Comparison of ENCODE assay signal across 10 mouse cellular contexts in the genomic region with DNA sequence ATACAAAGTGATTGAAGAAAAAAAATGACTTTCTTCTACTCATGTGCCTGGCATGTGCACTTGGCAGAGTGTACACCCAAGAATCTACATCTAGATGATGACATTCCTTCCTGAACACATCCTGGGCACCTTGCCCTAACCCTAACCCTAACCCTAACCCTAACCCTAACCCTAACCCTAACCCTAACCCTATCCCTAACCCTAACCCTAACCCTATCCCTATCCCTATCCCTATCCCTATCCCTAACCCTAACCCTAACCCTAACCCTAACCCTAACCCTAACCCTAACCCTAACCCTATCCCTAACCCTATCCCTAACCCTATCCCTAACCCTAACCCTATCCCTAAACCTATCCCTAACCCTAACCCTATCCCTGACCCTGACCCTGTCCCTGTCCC. TPM values are rescaled to one million over a fixed set of nuclear protein-coding genes. Genes with fewer than 3 reads are reported as not detected.
DNase-seq lines count a peak whose midpoint lies in the region; ATAC-seq and TF ChIP-seq lines count a peak whose summit lies in the region.
"Not testable (repeated sequence)": the region's sequence is repeated elsewhere in the genome, so short reads cannot be mapped to it uniquely, and the experiment has no call there.
"Had no signal": no experiment of that assay in that cellular context is flagged by ENCODE, and none has a peak within 500 bp of the region (broad histone marks: within the 10 kb centered on the region; RNA-seq: fewer than 3 reads in every experiment).

No protein-coding gene starts in this region.

- DNase-seq in ES-E14 (ENCODE audit: low read depth, low spot score) = not testable (repeated sequence)
- peak; percentile 88 for DNase-seq in embryo, embryonic 10 days (ENCODE audit: low spot score)
- peak; percentile 94 for DNase-seq in intestine, embryonic 14.5 days (ENCODE audit: low spot score)
- DNase-seq in limb, embryonic 14.5 days (ENCODE audit: low spot score) = peak; percentile 26
- DNase-seq in lung, embryonic 14.5 days = peak; percentile 84

- ATAC-seq in intestine, embryonic 14.5 days (replicated peaks; ENCODE audit: low FRiP score, low TSS enrichment, low read depth); limb, embryonic 14.5 days (ENCODE audit: low FRiP score, low read depth); lung, embryonic 14.5 days (ENCODE audit: insufficient read depth): not testable (repeated sequence)
- ATAC-seq in neutrophil, adult 5-6 weeks (ENCODE audit: extremely low read depth, insufficient number of reproducible peaks, low FRiP score, poor library complexity, severe bottlenecking) = peak; percentile 62

- H3K27ac ChIP-seq in ES-E14 (ENCODE audit: insufficient read depth, low read depth, low read length, poor library complexity, severe bottlenecking) = peak overlapping the region; percentile 78; the same call in 1 of the 2 replicates
- not testable (repeated sequence) for H3K27ac ChIP-seq in embryonic fibroblast, embryonic 13.5 days (ENCODE audit: insufficient read depth, low read length); intestine, embryonic 14.5 days (ENCODE audit: low read depth); limb, embryonic 14.5 days (replicated peaks; ENCODE audit: low read depth, low read length); lung, embryonic 14.5 days (ENCODE audit: low read depth)

- H3K9me3 ChIP-seq in ES-E14 (ENCODE audit: control insufficient read depth, insufficient read depth, low read depth, low read length); intestine, embryonic 14.5 days (ENCODE audit: control insufficient read depth, low read length); limb, embryonic 14.5 days (ENCODE audit: control insufficient read depth, low read length); lung, embryonic 14.5 days (ENCODE audit: low read depth, low read length): not testable (repeated sequence)

- H3K27me3 ChIP-seq in intestine, embryonic 14.5 days (replicated peaks; ENCODE audit: control insufficient read depth, insufficient read depth, low read length); limb, embryonic 14.5 days (ENCODE audit: control insufficient read depth, insufficient read depth, low read length); lung, embryonic 14.5 days (ENCODE audit: insufficient read depth, low read length): not testable (repeated sequence)

- in situ Hi-C loops in ES-E14 (cut with MboI; ENCODE audit: low sequenced_read_pairs in 2 of 2, unreplicated experiment in 2 of 2) = not testable (repeated sequence)

- not testable (repeated sequence) for H3K36me3 ChIP-seq in ES-E14 (ENCODE audit: control insufficient read depth, insufficient read depth, low read length, poor library complexity, severe bottlenecking); intestine, embryonic 14.5 days (ENCODE audit: control insufficient read depth, insufficient read depth, low read length); limb, embryonic 14.5 days (ENCODE audit: control insufficient read depth, insufficient read depth, low read length); lung, embryonic 14.5 days (ENCODE audit: insufficient read depth)

- TF ChIP-seq POLR2A in embryonic fibroblast, embryonic 13.5 days (IDR thresholded peaks at IDR 0.05; ENCODE audit: low read depth, low read length); limb, embryonic 14.5 days (IDR thresholded peaks at IDR 0.05; ENCODE audit: borderline replicate concordance, extremely low read depth, insufficient read depth, insufficient read length): not testable (repeated sequence)

- peak; percentile 42; the same call in 1 of the 2 replicates for TF ChIP-seq CTCF in embryonic fibroblast, embryonic 13.5 days (IDR thresholded peaks at IDR 0.05; ENCODE audit: borderline replicate concordance, insufficient read depth, low read length)
- not testable (repeated sequence) for TF ChIP-seq CTCF in lung, embryonic 14.5 days (IDR thresholded peaks at IDR 0.05; ENCODE audit: low read depth)

- 0 out of 2 replicates have a peak overlapping the region, but pooled peaks have one; percentile 59 for H3K9ac ChIP-seq in ES-E14 (ENCODE audit: insufficient read depth, low read depth, low read length, poor library complexity, severe bottlenecking)
- not testable (repeated sequence) for H3K9ac ChIP-seq in intestine, embryonic 14.5 days (ENCODE audit: low read length); limb, embryonic 14.5 days (ENCODE audit: low read depth, low read length, severe bottlenecking); lung, embryonic 14.5 days

- H3K4me3 ChIP-seq in ES-E14 (ENCODE audit: insufficient read depth in 1 of 2, low read depth in 1 of 2, low read length in 2 of 2, poor library complexity in 1 of 2, severe bottlenecking in 1 of 2); embryonic fibroblast, embryonic 13.5 days (ENCODE audit: insufficient read depth, low read length); intestine, embryonic 14.5 days (ENCODE audit: low read depth, low read length); limb, embryonic 14.5 days (replicated peaks; ENCODE audit: low read length); lung, embryonic 14.5 days (ENCODE audit: low read depth, low read length): not testable (repeated sequence)

- not testable (repeated sequence) for H3K4me2 ChIP-seq in intestine, embryonic 14.5 days (ENCODE audit: low read length); limb, embryonic 14.5 days (replicated peaks; ENCODE audit: low read depth, low read length, severe bottlenecking); lung, embryonic 14.5 days

- not testable (repeated sequence) for H3K4me1 ChIP-seq in ES-E14 (ENCODE audit: control insufficient read depth in 2 of 2, insufficient read depth in 2 of 2, low read length in 2 of 2, poor library complexity in 1 of 2); embryonic fibroblast, embryonic 13.5 days (ENCODE audit: control insufficient read depth, insufficient read depth, low read length); intestine, embryonic 14.5 days (replicated peaks; ENCODE audit: control insufficient read depth, insufficient read depth, low read length); limb, embryonic 14.5 days (ENCODE audit: control insufficient read depth, insufficient read depth, low read length); lung, embryonic 14.5 days (ENCODE audit: insufficient read depth)

RNA-seq across cellular contexts. Expression of a gene that starts 44.2 kb away (rescaled TPM):
- 112 and 116 TPM in 2 replicates for total RNA-seq in ES-E14 (2012; rRNA removed)
- polyA plus RNA-seq in embryonic fibroblast, embryonic 13.5 days (2011; ENCODE audit: insufficient read length, low read depth, missing spikeins) = 1.3 and 2.5 TPM in 2 replicates
- polyA plus RNA-seq in intestine, embryonic 14.5 days (2014; fragmentation: Nextera tagmentation; extraction: Ambion mirVana) = 6.8 and 8.9 TPM in 2 replicates
- 4.0 and 6.9 TPM in 2 replicates for polyA plus RNA-seq in limb, embryonic 14.5 days (2012; rRNA removed)
- 4.1 and 4.6 TPM in 2 replicates for polyA plus RNA-seq in limb, embryonic 14.5 days (2014; fragmentation: Nextera tagmentation; extraction: Ambion mirVana)
- polyA plus RNA-seq in lung, embryonic 14.5 days (2014; fragmentation: Nextera tagmentation; extraction: Ambion mirVana) = 6.5 and 10.1 TPM in 2 replicates
- total RNA-seq in neutrophil, adult 5-6 weeks (2017) = not detected in 2 replicates
- total RNA-seq: CH12.LX; common myeloid progenitor, adult 5-6 weeks had no signal
- polyA plus RNA-seq: erythroblast, embryonic 14.5 days had no signal
